Mouse (Mus musculus): Measurements from ENCODE around the gene Ctsw.

GRCm38 (mm10) chr19:5485371-5485770, 17.1 kb upstream of the Ctsw start:
- TF ChIP-seq POLR2A (IDR thresholded peaks at IDR 0.05; ENCODE audit: extremely low read depth, insufficient read depth, low read length): no peak
- TF ChIP-seq CTCF (IDR thresholded peaks at IDR 0.05; ENCODE audit: low read depth, low read length): no peak
